Mouse (Mus musculus) right cerebral cortex, adult 2 months (tissue): Measurements from ENCODE around the gene Egfr.

Experiments
- DNase-seq, 2 experiments: peaks; one replicate each; pipeline ENCODE4 v3.0.0; 2021 to 2022; ENCODE audit warnings: low spot score in 2 of 2

Gene Egfr

DNA sequence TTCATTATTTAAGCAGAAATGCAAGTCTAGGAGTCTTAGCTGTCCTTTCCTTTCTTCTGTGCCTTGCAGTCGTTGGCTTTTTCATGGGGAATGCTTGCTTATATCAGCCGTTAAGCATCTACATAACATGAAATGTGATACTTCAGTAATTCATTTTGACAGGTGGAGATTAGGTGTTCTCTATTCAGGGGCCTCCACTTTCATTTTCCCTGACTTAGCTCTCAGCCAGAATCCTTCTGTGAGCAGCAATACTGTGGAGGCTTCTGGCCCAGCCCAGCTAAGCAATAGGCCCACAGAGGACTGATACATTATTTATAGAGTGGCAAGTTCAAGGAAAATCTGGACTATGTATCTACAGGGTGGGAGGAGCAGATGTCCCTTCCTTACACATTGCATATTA, 25.0 kb downstream of the Egfr start:
- DNase-seq: no peak

DNA sequence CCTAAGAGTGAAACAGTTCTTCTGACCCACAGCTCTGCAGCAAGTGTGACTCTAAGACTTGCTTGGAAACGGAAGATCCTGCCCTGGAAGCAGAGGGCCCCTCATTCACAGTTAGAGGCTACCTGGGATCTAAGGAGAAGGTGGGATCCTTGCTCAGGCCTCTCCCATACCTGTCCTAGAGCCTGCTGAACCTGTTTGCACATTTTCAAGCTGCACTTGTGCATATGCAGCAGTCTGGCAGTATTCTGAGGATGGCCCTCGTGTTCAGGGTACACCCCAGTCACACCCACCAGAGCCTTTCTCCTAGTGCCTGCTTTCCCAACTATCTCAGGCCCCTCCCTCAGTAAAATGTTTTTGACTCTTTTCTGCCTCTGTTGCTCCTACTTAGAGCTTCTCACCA, 29.6 kb downstream of the Egfr start:
- no peak for DNase-seq

DNA sequence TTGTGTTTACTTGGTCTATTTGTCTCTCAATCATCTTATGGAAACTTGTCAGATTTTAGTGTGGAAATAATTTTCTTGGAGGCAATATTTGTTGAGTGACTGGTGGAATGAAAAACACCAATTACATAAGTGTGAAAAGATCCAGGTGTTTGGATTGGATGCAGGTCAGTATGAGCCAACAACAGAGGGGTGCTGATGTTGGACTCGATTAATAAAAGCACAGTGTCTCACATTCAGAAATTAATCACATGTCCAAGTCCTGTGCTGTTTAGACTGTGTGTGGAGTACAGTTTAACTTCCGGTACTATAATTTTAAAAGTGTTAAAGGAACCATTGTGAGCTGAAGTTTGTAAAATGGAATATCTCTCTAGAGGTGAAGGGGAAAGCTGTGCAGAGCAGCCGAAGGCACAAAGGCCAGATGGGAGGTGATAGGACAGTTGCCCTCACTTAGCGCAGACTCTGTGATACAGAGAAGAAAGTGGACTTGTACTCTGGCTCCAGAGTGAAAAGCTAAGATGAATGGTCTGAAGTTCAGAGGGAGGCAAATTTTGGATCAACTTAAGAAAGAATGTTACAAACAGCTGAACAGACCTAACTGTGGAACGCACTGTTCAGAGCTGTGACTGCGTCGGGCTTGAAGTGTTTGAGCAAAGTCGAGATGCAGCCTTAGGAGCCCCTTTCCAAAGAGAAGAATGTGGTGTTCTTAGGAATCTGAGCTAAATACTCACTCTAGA, 32.1 kb downstream of the Egfr start:
- DNase-seq: no peak

DNA sequence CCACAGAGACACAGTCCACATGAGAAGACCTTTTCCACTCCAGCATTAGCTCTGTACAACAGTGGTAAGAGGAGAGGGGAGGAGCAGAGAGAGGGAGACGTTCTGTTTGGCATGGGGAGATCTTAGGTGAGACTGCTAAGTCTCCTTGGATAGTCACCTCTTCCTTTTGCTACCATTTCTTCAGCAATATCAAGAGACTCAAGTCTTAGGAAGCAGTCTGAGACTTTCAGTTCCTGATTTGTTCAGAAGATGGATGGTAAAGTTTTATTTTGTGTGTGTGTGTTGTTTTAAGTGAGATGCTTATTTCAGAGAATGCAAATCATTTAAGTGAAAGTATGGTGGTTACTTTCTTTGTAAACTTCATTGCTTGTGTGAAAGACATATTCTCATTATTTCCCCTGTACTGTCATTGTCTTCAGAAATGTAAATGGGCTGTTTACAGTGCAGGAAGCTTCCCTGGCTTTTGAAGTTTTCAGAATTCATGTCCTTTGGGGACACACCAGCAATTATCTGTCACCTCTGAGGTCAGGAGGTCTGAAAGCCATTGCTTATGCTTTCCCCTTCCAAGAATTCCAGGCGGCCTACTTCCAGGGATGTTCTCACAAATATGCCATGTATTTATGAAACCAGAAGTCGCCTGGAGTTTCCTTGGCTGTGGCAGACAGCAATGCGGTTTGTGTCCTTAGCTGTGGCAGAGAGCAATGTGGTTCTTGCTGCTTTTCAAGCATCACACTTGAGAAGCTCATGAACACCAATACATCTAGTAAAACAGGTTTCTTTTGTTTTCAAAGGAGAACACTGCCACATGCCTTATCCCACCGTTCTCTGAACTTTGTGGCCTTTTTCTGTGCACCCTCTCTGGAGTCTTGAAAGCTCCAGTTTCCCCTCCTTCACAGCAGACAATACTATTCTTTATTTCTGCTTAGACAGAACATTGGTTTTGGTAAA, 40.9 kb downstream of the Egfr start:
- no peak for DNase-seq

DNA sequence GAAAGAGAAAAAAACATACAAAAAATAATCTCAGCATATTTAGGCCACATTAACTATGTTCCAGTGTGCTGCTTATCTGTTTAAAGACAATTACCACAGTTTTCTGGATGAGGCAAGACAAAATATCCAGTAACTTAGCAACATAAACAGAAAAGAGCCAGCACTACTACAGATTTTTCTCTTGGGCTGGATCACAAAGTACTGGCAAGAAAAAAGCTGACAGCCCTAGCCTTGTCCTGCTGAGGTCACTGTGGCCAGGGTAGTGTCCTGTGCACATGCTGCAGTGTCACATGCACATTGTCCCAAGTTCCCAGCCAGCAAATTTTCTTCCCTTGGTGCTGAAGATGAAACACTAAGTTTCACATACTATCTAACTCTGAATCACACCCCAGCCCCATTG, 43.0 kb downstream of the Egfr start:
- no peak for DNase-seq

DNA sequence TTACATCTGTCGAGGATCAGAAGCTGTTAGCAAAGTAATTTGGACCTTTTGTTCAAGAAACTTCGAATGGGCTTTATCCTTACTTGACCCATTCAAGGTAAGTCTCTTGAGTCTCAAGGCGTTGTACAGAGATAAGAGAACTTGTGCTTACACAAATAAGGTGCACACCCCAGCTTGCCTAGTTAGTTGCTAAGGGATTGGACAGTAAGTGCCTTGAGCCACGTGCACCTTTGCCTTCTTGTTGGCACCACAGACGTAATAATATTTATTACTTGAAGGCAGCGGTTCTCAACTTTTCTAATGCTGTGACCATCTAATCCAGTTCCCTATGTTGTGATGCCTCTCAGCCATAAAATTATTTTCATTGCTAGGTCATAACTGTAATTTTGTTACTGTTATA, 43.5 kb downstream of the Egfr start:
- no peak for DNase-seq

DNA sequence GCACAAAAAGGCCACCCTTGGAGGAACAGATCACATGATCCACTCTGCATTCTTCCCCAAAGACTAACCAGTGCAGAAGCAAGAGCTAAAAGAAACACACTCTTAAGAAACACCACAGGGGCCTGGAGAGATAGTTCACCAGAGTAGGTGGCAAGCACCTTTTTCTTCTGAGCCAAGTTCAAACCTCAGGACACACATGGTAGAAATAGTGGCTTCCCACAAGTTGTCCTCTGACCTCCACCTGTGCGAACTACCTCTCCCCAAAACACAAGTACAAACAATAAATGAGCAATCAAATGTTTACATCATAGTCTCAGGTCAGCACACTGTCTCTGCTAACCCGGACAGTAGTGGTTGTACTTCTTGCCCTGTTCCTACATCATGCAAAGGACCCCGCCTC, 45.5 kb downstream of the Egfr start:
- DNase-seq: no peak

DNA sequence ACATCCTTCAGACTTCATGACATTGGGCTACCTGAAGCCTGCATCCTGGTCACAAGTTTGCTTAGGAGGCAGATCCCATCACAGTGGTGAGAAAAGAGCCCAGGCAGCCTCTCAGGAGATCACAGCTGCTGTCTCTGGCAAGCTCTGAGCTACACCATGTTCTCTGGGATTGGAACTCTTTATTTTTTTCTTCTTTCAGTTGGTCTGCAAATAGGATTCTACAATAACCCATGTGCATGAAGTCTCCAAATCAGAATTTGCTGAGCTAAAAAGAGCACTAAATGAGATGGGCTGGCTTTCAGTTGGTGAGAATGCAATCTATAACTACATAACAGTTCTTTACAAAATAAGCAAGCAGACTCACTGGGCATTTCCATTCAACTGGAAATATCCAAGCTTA, 46.1 kb downstream of the Egfr start:
- peak in 1 of 2 experiments; percentile 29 for DNase-seq

DNA sequence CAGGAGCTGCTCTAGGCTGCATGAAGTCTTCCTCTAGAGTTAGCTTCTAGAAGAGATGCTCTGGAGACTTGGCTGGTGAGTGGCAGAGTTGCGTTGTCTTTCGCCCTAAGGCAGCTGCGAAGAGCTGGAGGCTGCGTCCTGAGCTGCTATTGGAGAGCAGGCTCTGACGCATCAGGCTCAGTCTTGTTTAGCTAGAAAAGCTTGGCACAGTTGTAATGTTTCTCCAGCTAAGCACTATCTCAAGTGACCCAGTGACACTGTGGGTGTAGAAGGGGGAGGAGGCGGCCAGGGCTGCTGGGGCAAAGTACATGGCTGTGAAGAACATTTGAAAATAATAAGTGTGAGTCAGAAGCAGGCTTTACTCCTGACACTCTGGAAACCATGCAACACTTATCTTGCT, 48.5 kb downstream of the Egfr start:
- no peak for DNase-seq

DNA sequence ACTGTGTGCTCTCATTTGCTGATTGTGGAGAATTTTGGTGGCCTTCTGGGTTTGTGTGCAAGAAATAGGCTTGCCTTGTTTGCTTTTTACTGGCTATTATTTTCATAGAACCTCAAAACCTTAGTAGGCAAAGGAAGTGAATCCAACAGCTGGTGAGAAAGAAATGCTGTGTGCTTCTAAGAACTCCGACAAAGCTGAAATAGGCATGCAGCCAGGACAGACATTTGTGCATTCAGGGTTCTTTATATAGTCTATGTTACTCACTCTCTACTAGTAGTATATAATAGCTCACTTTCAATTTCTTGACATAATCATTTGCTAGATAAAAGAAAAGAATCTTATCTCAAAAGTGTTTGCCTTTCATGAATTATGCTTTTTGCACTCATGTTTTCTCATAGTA, 50.7 kb downstream of the Egfr start:
- peak; percentile 54 to 56 for DNase-seq

DNA sequence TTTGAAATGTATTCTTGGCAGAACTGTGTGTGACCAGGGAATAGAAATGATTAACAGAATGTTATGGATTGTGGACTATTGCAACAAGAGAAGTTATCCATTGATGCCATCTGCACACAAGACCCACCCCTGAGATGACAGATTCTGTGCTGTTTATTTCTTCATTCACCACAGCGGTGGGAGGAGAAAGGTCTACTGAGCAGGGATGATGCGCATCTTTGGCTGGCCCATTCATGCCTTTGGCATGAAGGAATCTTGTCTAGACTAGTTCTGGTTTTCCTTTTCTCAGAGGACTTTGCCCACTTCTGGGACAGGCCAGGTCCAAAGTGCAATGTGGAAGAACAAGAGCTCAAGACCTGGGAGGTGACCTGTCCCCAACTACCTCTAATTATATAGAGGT, 52.0 kb downstream of the Egfr start:
- no peak for DNase-seq

DNA sequence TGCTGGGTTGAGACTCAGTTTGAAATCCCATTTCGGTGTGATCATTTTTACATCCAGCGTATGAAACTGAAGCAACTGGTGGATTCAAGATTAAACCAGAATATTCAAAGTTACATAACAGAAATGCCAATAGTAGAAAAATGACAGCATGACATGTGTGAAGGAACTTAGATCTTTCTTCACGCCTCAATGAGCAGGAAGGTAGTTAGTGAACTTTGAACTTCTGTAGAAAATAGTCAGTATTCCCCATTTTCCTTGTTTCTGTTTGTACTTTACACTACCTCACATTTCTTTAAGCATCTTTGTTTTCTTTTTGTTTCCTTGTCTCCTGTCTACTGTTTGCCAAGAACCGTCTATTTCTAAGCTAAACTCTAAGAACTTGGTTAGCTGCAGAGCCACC, 53.9 kb downstream of the Egfr start:
- DNase-seq: no peak

DNA sequence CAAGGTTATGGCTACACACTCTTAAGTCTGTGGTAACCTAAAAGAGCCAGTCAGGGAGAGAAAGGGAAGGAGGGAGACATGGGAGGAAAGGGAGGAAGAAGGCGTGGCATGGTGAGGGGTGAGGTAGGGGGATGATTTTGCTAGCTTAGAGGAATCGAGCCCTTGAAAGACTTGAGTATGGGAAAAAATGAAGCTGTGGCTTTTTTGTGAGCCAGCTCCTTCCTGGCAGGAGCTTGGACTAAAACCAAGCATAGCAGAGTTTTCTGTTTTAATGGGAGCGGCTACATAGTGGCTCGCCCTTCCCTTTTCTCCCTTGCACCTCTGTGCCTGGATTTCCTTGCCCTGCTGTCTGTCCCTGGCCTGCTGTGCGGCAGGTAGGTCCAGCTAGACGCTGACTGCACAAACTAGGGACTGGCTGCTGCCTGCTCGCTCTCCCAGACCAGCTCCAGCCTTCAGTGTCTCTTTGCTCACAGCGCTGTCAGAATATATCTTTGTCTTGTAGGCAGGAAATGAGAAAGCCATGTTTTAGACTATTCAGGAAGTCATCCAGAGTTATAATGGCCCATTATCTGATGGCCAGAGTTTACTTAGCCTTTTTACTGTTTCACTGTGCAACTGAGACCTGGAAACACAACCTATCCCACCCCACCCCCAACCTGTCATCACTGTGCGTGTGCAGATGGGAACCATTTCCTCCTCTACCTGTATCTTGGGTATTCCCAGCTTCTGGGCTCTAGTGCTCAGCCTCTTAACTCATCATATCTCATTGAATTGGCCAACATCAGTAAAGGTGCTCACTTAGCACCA, 57.4 kb downstream of the Egfr start:
- no peak for DNase-seq

DNA sequence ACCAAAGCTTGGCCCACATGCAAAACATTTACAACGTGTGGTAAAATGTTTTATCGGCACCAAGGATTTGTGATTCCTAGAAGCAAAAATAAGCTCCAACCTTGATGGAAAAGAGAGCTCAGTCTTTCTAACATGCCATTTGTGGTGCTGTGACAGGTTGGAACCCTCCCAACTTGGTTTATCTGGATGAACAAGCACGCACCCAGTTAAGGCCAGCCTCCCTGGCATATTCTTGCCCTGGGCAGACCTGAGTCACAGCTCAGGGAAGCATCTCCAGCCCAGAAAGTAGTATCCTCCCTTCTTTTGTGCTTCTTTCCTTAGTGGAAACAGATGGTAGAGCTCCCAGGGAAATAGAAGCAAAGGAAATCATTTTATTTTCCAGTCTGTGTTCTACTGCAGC, 58.1 kb downstream of the Egfr start:
- DNase-seq: no peak

DNA sequence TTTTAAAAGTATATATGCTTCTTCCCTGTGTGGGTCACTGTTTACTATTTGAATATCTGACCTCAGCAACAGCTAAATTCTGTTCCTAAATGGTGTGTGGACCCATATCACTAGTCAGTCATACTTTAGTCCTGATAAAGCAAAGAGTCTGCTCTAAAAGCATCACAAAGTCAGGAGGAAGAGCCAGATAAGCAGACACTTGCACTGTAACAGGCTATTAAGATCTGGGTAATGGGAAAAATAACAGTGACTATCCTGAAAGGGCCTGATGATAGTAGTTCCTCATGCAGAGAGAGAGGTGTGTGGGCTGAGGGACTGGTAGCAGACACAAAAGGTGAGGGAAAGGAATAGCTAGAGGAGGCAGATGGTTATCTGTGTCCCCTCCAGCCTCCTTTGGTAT, 61.3 kb downstream of the Egfr start:
- DNase-seq: no peak

DNA sequence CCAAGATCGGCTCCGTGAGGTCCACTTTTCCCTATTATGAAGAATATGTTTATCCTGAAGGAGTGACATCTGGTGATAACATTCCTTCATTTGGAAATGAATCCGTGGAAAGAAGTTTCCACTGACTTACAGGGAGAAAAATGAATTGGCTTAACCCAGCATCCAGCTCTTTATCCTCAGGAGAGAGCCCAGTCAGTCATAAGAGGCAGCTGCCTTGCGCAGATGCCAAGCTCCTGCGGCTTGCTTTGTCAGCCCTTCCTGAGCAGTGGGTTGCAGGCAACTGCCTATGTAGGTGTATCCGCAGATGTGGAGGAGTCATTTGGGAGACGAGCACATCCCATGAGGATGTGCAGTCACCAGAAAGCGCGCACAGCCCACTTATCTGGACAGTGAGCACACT, 64.4 kb downstream of the Egfr start:
- DNase-seq: no peak

DNA sequence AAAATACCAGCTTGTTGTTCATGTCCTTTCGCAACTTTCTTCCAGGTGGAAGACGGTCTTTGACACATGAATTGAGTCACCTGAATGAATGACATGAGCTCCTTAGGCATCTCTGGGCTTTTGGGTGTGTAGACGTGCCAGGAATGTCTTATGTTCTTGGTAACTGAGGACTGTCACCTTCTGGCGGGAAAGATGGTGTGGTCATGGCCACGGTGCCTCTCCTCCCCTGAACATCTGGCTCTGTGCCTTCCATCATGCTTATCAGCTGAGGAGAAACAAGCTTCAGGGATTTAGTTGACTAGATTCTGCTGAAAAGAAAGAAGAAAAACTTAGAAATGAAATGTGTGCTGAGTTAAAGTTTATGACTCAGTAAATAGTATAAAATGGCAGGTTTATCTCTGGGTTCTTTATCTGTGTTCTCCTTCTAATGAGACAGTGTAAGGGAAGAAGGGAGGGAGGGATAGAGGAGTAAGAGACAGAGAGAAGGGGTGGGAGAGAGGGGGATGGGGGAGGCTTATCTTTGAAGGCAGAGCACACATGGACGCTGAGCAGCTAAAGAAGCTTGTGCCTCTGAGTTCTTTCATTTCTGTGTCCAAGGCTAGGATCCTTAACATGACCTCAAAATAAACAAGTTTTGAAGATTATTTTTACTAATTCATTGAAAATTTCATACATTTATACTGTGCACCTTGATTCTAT, 65.5 kb downstream of the Egfr start:
- DNase-seq: no peak

DNA sequence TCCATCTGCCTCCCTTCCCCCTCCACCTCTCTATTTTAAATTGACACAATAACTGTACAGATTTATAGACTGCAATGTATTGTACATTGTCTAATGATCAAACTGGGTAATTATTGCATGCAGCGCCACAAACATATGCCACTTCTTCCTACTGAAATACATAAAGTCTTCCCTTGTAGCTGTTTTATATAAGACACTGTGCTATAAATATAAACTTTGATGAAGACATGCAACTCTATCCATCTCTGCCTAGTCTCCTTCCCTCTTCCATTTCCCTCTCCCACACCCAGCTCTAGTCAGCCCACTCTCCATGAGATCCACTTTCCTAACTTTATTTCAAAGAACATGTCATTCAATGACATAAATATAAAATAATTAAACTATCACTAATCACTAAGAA, 67.4 kb downstream of the Egfr start:
- DNase-seq: no peak

DNA sequence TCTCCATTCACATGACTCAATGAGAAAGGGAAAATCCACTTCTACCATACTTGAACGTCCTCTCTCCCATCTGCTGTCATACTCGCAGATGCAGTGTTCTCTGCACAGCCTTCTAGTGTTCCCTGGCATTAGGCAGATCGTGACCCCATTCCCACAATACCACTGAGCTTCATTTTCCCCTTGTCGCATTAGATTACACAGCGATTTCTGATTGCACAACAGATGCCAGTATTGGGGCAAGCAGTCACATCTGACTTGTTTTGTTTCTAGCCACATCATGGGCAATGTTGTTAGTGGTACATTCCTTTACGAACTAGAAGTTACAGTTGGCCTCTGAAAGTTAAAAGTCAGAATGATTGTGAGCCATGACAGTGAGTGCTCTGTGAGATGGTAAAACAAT, 68.1 kb downstream of the Egfr start:
- DNase-seq: no peak

DNA sequence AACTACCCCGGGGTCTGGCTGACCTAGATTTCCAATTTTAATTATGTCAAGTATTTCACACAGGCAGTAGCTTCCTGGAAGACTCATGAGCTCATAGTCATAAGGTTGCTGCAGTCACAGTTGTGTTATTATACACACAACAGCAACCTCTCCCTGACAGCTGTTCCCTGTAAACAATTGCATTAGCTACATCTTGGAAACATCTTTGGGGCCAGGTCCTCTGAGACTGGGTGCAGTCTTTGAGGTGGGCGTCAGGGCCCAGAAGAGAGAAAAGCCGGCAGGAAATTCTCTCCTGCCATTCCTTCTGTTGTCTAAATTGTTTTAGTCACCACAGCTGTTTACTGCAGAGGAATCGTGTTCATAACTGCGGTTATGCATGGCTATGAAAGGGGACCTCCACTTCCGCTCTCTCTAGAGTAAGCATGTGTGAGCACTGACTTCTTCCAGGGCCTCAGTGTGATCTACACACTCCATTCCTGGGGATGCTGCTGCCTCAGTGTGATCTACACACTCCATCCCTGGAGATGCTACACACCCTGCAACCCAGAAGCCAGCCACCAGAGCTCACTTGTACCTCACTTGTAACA, 69.8 kb downstream of the Egfr start:
- DNase-seq: no peak

DNA sequence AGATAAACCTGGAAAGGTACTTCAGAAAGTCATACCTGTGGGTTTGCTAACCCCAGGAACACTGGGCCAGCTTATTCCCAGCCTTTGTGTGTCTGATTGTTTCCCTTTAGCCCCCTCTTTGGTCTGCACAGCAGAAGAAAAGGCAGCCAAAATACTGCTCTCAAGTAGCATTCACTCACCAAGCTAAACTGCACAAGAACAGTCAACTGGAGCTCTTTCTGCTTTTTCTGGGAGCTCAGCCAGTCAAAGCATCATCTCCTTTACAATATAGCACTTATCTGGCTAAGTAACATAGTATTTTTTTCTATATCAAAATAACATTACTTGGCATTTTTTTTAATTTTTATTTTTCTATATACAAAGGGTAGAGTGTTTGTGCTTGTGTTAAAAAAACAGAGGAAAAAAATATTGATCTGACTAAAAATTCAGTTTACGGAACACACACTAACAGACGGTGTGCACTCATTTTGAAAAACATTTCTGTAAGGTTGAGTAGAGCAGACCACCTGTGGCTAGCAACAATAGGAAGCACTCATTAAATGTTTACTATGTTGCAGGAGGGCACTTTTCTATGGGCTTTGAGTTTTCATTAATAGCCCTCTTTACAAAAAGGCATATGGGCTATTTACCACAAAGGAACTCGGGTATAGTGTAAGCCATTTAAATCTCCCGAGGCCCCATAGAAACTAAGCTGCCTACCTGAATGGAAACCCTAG, 72.0 kb downstream of the Egfr start:
- DNase-seq: no peak
